Mouse (Mus musculus) midbrain, postnatal 0 days (tissue): Measurements from ENCODE around the gene Zfp36. TPM values are rescaled to one million over a fixed set of nuclear protein-coding genes. Genes with fewer than 3 reads are reported as not detected.

Experiments used
- ATAC-seq: fragments of 200-750 bp; cut with Nextera tagmentation; 2 replicates; pipeline ENCODE4 v1.8.0; 2017; ENCODE audit warnings: moderate number of reproducible peaks, mild to moderate bottlenecking, moderate TSS enrichment, moderate library complexity; ENCODE audit not compliant: low FRiP score
- DNase-seq: peaks from one replicate; pipeline ENCODE4 v3.0.0-alpha.2; 2015; ENCODE audit warnings: low spot score
- H3K27ac ChIP-seq: fragments of 300-500 bp; sonication (generic); 2 replicates; pipeline ENCODE4 v1.5.1; 2014; ENCODE audit warnings: low read depth, mild to moderate bottlenecking, low read length, mixed read lengths
- H3K27me3 ChIP-seq: fragments of 300-500 bp; sonication (generic); 2 replicates; pipeline ENCODE4 v1.6.1; 2014; ENCODE audit warnings: low read length, control low read depth, mixed read lengths; ENCODE audit not compliant: insufficient read depth
- H3K36me3 ChIP-seq: fragments of 300-500 bp; sonication (generic); 2 replicates; pipeline ENCODE4 v1.6.1; 2014; ENCODE audit warnings: low read length, control low read depth, mixed read lengths; ENCODE audit not compliant: insufficient read depth
- H3K4me1 ChIP-seq: fragments of 300-500 bp; sonication (generic); 2 replicates; pipeline ENCODE4 v1.6.1; 2014; ENCODE audit warnings: mild to moderate bottlenecking, control low read depth, antibody characterized with exemption, low read length, mixed read lengths; ENCODE audit not compliant: insufficient read depth
- H3K4me2 ChIP-seq: fragments of 300-500 bp; sonication (generic); 2 replicates; pipeline ENCODE4 v1.6.1; 2014; ENCODE audit warnings: low read depth, mild to moderate bottlenecking, low read length, mixed read lengths; ENCODE audit not compliant: poor library complexity, severe bottlenecking
- H3K4me3 ChIP-seq: fragments of 300-500 bp; sonication (generic); 2 replicates; pipeline ENCODE4 v1.5.1; 2014; ENCODE audit warnings: low read depth, mild to moderate bottlenecking, low read length, moderate library complexity
- H3K9ac ChIP-seq: fragments of 300-500 bp; sonication (generic); replicated peaks from 2 replicates; pipeline ENCODE4 v1.6.1; 2014; ENCODE audit warnings: mild to moderate bottlenecking, low read length, moderate library complexity, mixed read lengths; ENCODE audit not compliant: poor library complexity, severe bottlenecking
- H3K9me3 ChIP-seq: fragments of 300-500 bp; sonication (generic); 2 replicates; pipeline ENCODE4 v1.6.1; 2016; ENCODE audit warnings: low read length, control low read depth
- CTCF ChIP-seq: IDR thresholded peaks from 2 replicates; pipeline ENCODE4 v1.5.1; 2016; ENCODE audit warnings: antibody characterized with exemption, mild to moderate bottlenecking
- WGBS: fragments of 180-500 bp; shearing (Covaris S2); extraction: QIAGEN DNeasy Blood & Tissue Kit; methylation state at CpG from one replicate; pipeline ENCODE4 v1.1.7; 2014; 5-methylcytosine and 5-hydroxymethylcytosine counted together
- polyA plus RNA-seq: library from polyadenylated mRNA; unstranded; fragments of >200 nt; fragmentation: Nextera tagmentation; extraction: Ambion mirVana; gene quantifications from 2 replicates; pipeline ENCODE4 v1.2.1, GENCODE M21; 2015
- total RNA-seq: library from RNA; depleted of rRNA; stranded (reverse); fragments of >200 nt; gene quantifications from 2 replicates; pipeline ENCODE4 v1.2.3, GENCODE M21; 2014

Zfp36 gene
- total and polyA plus RNA-seq, 2 experiments from 2014 or later, result 2.9 to 4.1 TPM

GRCm38 (mm10) chr7:28382347-28382951 lies 2.4 kb upstream of the Zfp36 start:
- ATAC-seq, result no peak
- Histone ChIP-seq H3K4me1 (no peaks in the 10 kb centered on the region; the same call in 1 of the 2 replicates), H3K27ac (no peak overlapping the region; the same call in 1 of the 2 replicates), H3K9ac (no peak overlapping the region), H3K4me2 (peak overlapping the region; percentile 38), H3K27me3 (no peaks in the 10 kb centered on the region), H3K36me3 (peaks cover 7% of the 10 kb centered on the region; the same call in 1 of the 2 replicates), H3K4me3 (no peak overlapping the region), H3K9me3 (no peaks in the 10 kb centered on the region)
- 69% methylated on average over 11 of the region's 12 CpGs for WGBS
- TF ChIP-seq CTCF, result no peak
- DNase-seq, result no peak

- H3K9me3 ChIP-seq, result no peaks in the 10 kb centered on the region
- no peaks in the 10 kb centered on the region for H3K27me3 ChIP-seq
- H3K9ac ChIP-seq, result 0 out of 2 replicates have a peak overlapping the region, but pooled peaks have one; percentile 36
- 5% methylated on average over 20 of the region's 20 CpGs for WGBS
- ATAC-seq (no peak), DNase-seq (peak; percentile 37)
- peak overlapping the region; percentile 38 for H3K4me2 ChIP-seq
- no peaks in the 10 kb centered on the region; the same call in 1 of the 2 replicates for H3K4me1 ChIP-seq
- H3K4me3 ChIP-seq, result peak overlapping the region; percentile 12; the same call in 1 of the 2 replicates
- TF ChIP-seq CTCF, result no peak
- H3K27ac ChIP-seq, result peak overlapping the region; percentile 52
- peaks cover 7% of the 10 kb centered on the region; the same call in 1 of the 2 replicates for H3K36me3 ChIP-seq
Measured at GRCm38 (mm10) chr7:28381938-28382337, 1.9 kb upstream of the Zfp36 start.

- Histone ChIP-seq H3K27me3 (no peaks in the 10 kb centered on the region), H3K4me2 (peak overlapping the region; percentile 38), H3K9me3 (no peaks in the 10 kb centered on the region), H3K4me1 (peaks cover 4% of the 10 kb centered on the region; the same call in 1 of the 2 replicates), H3K9ac (0 out of 2 replicates have a peak overlapping the region, but pooled peaks have one; percentile 36), H3K4me3 (peak overlapping the region; percentile 12; the same call in 1 of the 2 replicates), H3K36me3 (peaks cover 5% of the 10 kb centered on the region; the same call in 1 of the 2 replicates), H3K27ac (peak overlapping the region; percentile 52)
- WGBS, result 6% methylated on average over 30 of the region's 30 CpGs
- ATAC-seq (no peak), DNase-seq (peak; percentile 42)
- no peak for TF ChIP-seq CTCF
Measured at GRCm38 (mm10) chr7:28381017-28381790, 1.2 kb upstream of the Zfp36 start.

- peak overlapping the region; percentile 49 for H3K4me3 ChIP-seq
- H3K4me2 ChIP-seq, result peak overlapping the region; percentile 76
- WGBS, result 2% methylated on average over 53 of the region's 53 CpGs
- peaks cover 8% of the 10 kb centered on the region; the same call in 1 of the 2 replicates for H3K4me1 ChIP-seq
- no peaks in the 10 kb centered on the region for H3K9me3 ChIP-seq
- TF ChIP-seq CTCF, result no peak
- ATAC-seq (peak; percentile 28; the same call in 1 of the 2 replicates), DNase-seq (peak; percentile 82)
- H3K9ac ChIP-seq, result peak overlapping the region; percentile 60
- H3K27ac ChIP-seq, result peak overlapping the region; percentile 47
- no peaks in the 10 kb centered on the region for H3K36me3 ChIP-seq
- no peaks in the 10 kb centered on the region for H3K27me3 ChIP-seq
Measured at GRCm38 (mm10) chr7:28378769-28379651, 1.0 kb downstream of the Zfp36 start.

- H3K9ac ChIP-seq, result peak overlapping the region; percentile 60
- H3K27ac ChIP-seq, result 0 out of 2 replicates have a peak overlapping the region, but pooled peaks have one; percentile 47
- H3K27me3 ChIP-seq, result no peaks in the 10 kb centered on the region
- TF ChIP-seq CTCF, result no peak
- peak overlapping the region; percentile 76 for H3K4me2 ChIP-seq
- peak overlapping the region; percentile 49 for H3K4me3 ChIP-seq
- H3K4me1 ChIP-seq, result peaks cover 8% of the 10 kb centered on the region; the same call in 1 of the 2 replicates
- no peaks in the 10 kb centered on the region for H3K36me3 ChIP-seq
- WGBS, result 51% methylated on average over 32 of the region's 32 CpGs
- ATAC-seq (no peak), DNase-seq (no peak)
- H3K9me3 ChIP-seq, result no peaks in the 10 kb centered on the region
Measured at GRCm38 (mm10) chr7:28378066-28378690, 1.9 kb downstream of the Zfp36 start.
